Mouse (Mus musculus): ENCODE measurements at regions not wholly inside any gene's neighbourhood (a gene's known extent, or its start where the extent isn't known, plus 50 kb on each side); places are given as distances from the start of the nearest gene placed in this dataset.

GRCm38 (mm10) chr14:97170841-97171240, 651.9 kb upstream of the Klhl1 start:
- Histone ChIP-seq H3K9me3 (ENCODE audit: control insufficient read depth, low read length) (no peaks in the 10 kb centered on the region), H3K4me1 (replicated peaks; ENCODE audit: control insufficient read depth in 2 of 2, insufficient read depth in 2 of 2, low read length in 1 of 2) (no peaks in the 10 kb centered on the region), H3K9ac (replicated peaks) (no peak overlapping the region), H3K27ac (no peak overlapping the region), H3K4me3 (ENCODE audit: insufficient read depth in 1 of 2, low read depth in 2 of 2, low read length in 2 of 2) (no peak overlapping the region), H3K27me3 (ENCODE audit: control insufficient read depth, insufficient read depth, low read length) (no peaks in the 10 kb centered on the region), H3K36me3 (replicated peaks; ENCODE audit: control insufficient read depth, insufficient read depth, low read depth) (no peaks in the 10 kb centered on the region), H3K4me2 (ENCODE audit: low read depth) (no peak overlapping the region)
- no peak for DNase-seq (ENCODE audit: low read depth in 3 of 3, low spot score in 3 of 3)
- ATAC-seq (ENCODE audit: insufficient read depth) = no peak
- 59% methylated on average over 2 of the region's 2 CpGs for WGBS (ENCODE audit: insufficient replicate concordance)
- TF ChIP-seq CTCF (IDR thresholded peaks at IDR 0.05; ENCODE audit: low read depth) = no peak
- no peak for TF ChIP-seq EP300 (IDR thresholded peaks at IDR 0.05; ENCODE audit: low read depth)

- Histone ChIP-seq H3K9ac (replicated peaks) (no peak overlapping the region), H3K27me3 (ENCODE audit: control insufficient read depth, insufficient read depth, low read length) (no peaks in the 10 kb centered on the region), H3K27ac (no peak overlapping the region), H3K36me3 (replicated peaks; ENCODE audit: control insufficient read depth, insufficient read depth, low read depth) (no peaks in the 10 kb centered on the region), H3K4me1 (replicated peaks; ENCODE audit: control insufficient read depth in 2 of 2, insufficient read depth in 2 of 2, low read length in 1 of 2) (no peaks in the 10 kb centered on the region), H3K4me3 (ENCODE audit: insufficient read depth in 1 of 2, low read depth in 2 of 2, low read length in 2 of 2) (no peak overlapping the region), H3K9me3 (ENCODE audit: control insufficient read depth, low read length) (no peaks in the 10 kb centered on the region), H3K4me2 (ENCODE audit: low read depth) (no peak overlapping the region)
- TF ChIP-seq EP300 (IDR thresholded peaks at IDR 0.05; ENCODE audit: low read depth) = no peak
- no peak for TF ChIP-seq CTCF (IDR thresholded peaks at IDR 0.05; ENCODE audit: low read depth)
- 57% methylated on average over 2 of the region's 2 CpGs for WGBS (ENCODE audit: insufficient replicate concordance)
- DNase-seq (ENCODE audit: low read depth in 3 of 3, low spot score in 3 of 3) = no peak
- no peak for ATAC-seq (ENCODE audit: insufficient read depth)
Observed at GRCm38 (mm10) chr14:97165793-97166192, 646.9 kb upstream of the Klhl1 start.

- Histone ChIP-seq H3K4me1 (replicated peaks; ENCODE audit: control insufficient read depth in 2 of 2, insufficient read depth in 2 of 2, low read length in 1 of 2) (no peaks in the 10 kb centered on the region), H3K9me3 (ENCODE audit: control insufficient read depth, low read length) (no peaks in the 10 kb centered on the region), H3K4me2 (ENCODE audit: low read depth) (no peak overlapping the region), H3K36me3 (replicated peaks; ENCODE audit: control insufficient read depth, insufficient read depth, low read depth) (no peaks in the 10 kb centered on the region), H3K27ac (no peak overlapping the region), H3K4me3 (ENCODE audit: insufficient read depth in 1 of 2, low read depth in 2 of 2, low read length in 2 of 2) (no peak overlapping the region), H3K27me3 (ENCODE audit: control insufficient read depth, insufficient read depth, low read length) (no peaks in the 10 kb centered on the region), H3K9ac (replicated peaks) (no peak overlapping the region)
- DNase-seq (ENCODE audit: low read depth in 3 of 3, low spot score in 3 of 3) (no peak), ATAC-seq (ENCODE audit: insufficient read depth) (no peak)
- no peak for TF ChIP-seq EP300 (IDR thresholded peaks at IDR 0.05; ENCODE audit: low read depth)
- no peak for TF ChIP-seq CTCF (IDR thresholded peaks at IDR 0.05; ENCODE audit: low read depth)
- 64% methylated on average over 9 of the region's 9 CpGs for WGBS (ENCODE audit: insufficient replicate concordance)
Observed at GRCm38 (mm10) chr14:97148997-97149653, 630.2 kb upstream of the Klhl1 start.

GRCm38 (mm10) chr14:97115918-97116635, 597.2 kb upstream of the Klhl1 start:
- no peaks in the 10 kb centered on the region for H3K27me3 ChIP-seq (ENCODE audit: control insufficient read depth, insufficient read depth, low read length)
- DNase-seq (ENCODE audit: low read depth in 3 of 3, low spot score in 3 of 3) = no peak
- H3K4me3 ChIP-seq (ENCODE audit: insufficient read depth in 1 of 2, low read depth in 2 of 2, low read length in 2 of 2) = no peak overlapping the region
- no peaks in the 10 kb centered on the region for H3K4me1 ChIP-seq (replicated peaks; ENCODE audit: control insufficient read depth in 2 of 2, insufficient read depth in 2 of 2, low read length in 1 of 2)
- ATAC-seq (ENCODE audit: insufficient read depth) = no peak
- no peak overlapping the region for H3K27ac ChIP-seq
- H3K36me3 ChIP-seq (replicated peaks; ENCODE audit: control insufficient read depth, insufficient read depth, low read depth) = no peaks in the 10 kb centered on the region
- 63% methylated on average over 8 of the region's 8 CpGs for WGBS (ENCODE audit: insufficient replicate concordance)
- no peak overlapping the region for H3K4me2 ChIP-seq (ENCODE audit: low read depth)
- H3K9me3 ChIP-seq (ENCODE audit: control insufficient read depth, low read length) = no peaks in the 10 kb centered on the region
- no peak overlapping the region for H3K9ac ChIP-seq (replicated peaks)
- TF ChIP-seq EP300 (IDR thresholded peaks at IDR 0.05; ENCODE audit: low read depth) = no peak
- TF ChIP-seq CTCF (IDR thresholded peaks at IDR 0.05; ENCODE audit: low read depth) = no peak

GRCm38 (mm10) chr14:97101090-97101675, 582.3 kb upstream of the Klhl1 start:
- H3K4me1 ChIP-seq (replicated peaks; ENCODE audit: control insufficient read depth in 2 of 2, insufficient read depth in 2 of 2, low read length in 1 of 2) = no peaks in the 10 kb centered on the region
- H3K9ac ChIP-seq (replicated peaks) = no peak overlapping the region
- H3K36me3 ChIP-seq (replicated peaks; ENCODE audit: control insufficient read depth, insufficient read depth, low read depth) = no peaks in the 10 kb centered on the region
- H3K4me3 ChIP-seq (ENCODE audit: insufficient read depth in 1 of 2, low read depth in 2 of 2, low read length in 2 of 2) = no peak overlapping the region
- TF ChIP-seq CTCF (IDR thresholded peaks at IDR 0.05; ENCODE audit: low read depth) (no peak), EP300 (IDR thresholded peaks at IDR 0.05; ENCODE audit: low read depth) (no peak)
- ATAC-seq (ENCODE audit: insufficient read depth) (no peak), DNase-seq (ENCODE audit: low read depth in 3 of 3, low spot score in 3 of 3) (no peak)
- H3K9me3 ChIP-seq (ENCODE audit: control insufficient read depth, low read length) = no peaks in the 10 kb centered on the region
- 64% methylated on average over 4 of the region's 4 CpGs for WGBS (ENCODE audit: insufficient replicate concordance)
- H3K4me2 ChIP-seq (ENCODE audit: low read depth) = no peak overlapping the region
- no peak overlapping the region for H3K27ac ChIP-seq
- no peaks in the 10 kb centered on the region for H3K27me3 ChIP-seq (ENCODE audit: control insufficient read depth, insufficient read depth, low read length)
